Mouse (Mus musculus) gastrocnemius, adult 2 months (tissue): ENCODE measurements around the gene Calm1. TPM values are rescaled to one million over a fixed set of nuclear protein-coding genes. Genes with fewer than 3 reads are reported as not detected.
A peak's percentile ranks its signal among the peaks of the same experiment; 100 is the strongest.
"Not testable (repeated sequence)": the region's sequence is repeated elsewhere in the genome, so short reads cannot be mapped to it uniquely, and the experiment has no call there.

Experiments used
- DNase-seq: peaks from one replicate; pipeline ENCODE4 v3.0.0; 2022
- H3K27ac ChIP-seq: fragments of 200-600 bp; 2 replicates; pipeline ENCODE4 v1.8.1; 2022; ENCODE audit warnings: mild to moderate bottlenecking
- H3K4me3 ChIP-seq: fragments of 200-600 bp; 2 replicates; pipeline ENCODE4 v1.8.1; 2022; ENCODE audit warnings: mild to moderate bottlenecking, moderate library complexity
- CTCF ChIP-seq: fragments of 200-600 bp; IDR thresholded peaks from 2 replicates; pipeline ENCODE4 v1.8.1; 2022; ENCODE audit warnings: antibody characterized with exemption, mild to moderate bottlenecking, moderate library complexity
- intact Hi-C: fragments of 180-260 bp; cut with DNase I; formaldehyde crosslinking; loops from one replicate; pipeline ENCODE4 v1.15.1; 2025
- total RNA-seq, 2 experiments: library from RNA; stranded (reverse); gene quantifications; 2 replicates each; pipeline ENCODE4 v1.2.3; 2021

The Calm1 gene
- total RNA-seq, 2 experiments from 2014 or later, result 513 to 579 TPM

- intact Hi-C loops, result no loop called here
- no peak overlapping the region for H3K4me3 ChIP-seq
- H3K27ac ChIP-seq, result no peak overlapping the region
- DNase-seq, result no peak
- TF ChIP-seq CTCF, result no peak
These were observed 18.4 kb upstream of the Calm1 start for GRCm38 (mm10) chr12:100180802-100181201.

DNA sequence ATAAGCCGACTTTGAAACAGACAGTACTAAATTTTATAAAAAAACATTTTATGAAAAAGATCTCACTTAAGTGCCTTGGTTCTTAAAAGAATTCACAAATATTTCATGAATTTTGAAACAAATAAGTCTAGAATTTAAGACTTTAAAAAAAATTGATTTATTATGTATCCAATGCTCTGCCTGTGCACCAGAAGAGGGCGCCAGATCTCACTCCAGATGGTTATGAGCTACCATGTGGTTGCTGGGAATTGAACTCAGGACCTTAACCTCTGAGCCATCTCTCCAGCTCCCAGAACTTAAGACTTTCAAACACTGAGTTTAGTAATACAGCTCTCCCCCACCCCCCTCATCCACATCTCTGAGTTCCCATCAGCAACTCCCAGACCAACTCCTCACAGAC is 16.6 kb upstream of the Calm1 start:
- TF ChIP-seq CTCF, result peak; percentile 40; the same call in 1 of the 2 replicates
- no peak overlapping the region for H3K4me3 ChIP-seq
- no peak overlapping the region for H3K27ac ChIP-seq
- intact Hi-C loops, result no loop called here
- no peak for DNase-seq

DNA sequence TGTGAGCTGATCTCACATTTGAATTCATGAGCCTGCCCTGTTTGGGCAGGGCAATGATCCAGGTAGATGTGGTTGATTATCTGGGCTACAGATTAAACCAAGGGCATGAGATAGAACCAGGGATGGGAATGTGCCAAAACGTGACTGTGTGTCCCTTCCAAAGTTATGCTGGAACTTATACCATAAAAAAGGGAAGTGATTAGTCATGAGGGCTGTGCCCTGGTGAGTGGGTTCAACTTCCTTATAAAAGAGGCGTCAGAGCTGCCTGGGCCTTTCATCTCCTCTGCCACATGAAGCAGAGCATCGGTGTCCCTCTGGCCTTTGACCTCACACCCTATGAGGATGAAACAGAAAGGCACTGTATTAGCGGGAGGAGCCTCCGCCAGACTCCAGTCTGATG is 15.3 kb upstream of the Calm1 start:
- intact Hi-C loops, result no loop called here
- H3K4me3 ChIP-seq, result no peak overlapping the region
- no peak for TF ChIP-seq CTCF
- no peak overlapping the region for H3K27ac ChIP-seq
- DNase-seq, result no peak

GRCm38 (mm10) chr12:100184976-100185375 is 14.3 kb upstream of the Calm1 start:
- not testable (repeated sequence) for H3K27ac ChIP-seq, H3K4me3 ChIP-seq, DNase-seq
- TF ChIP-seq CTCF, result peak; percentile 48
- intact Hi-C loops, result loop anchor here (5.0 kb wide), 2 partner anchors 292 to 337 kb away; partner anchors contain the start of gene Ttc7b

GRCm38 (mm10) chr12:100185897-100186296 is 13.3 kb upstream of the Calm1 start:
- DNase-seq, result no peak
- H3K27ac ChIP-seq, result peak overlapping the region; percentile 96; the same call in 1 of the 2 replicates
- intact Hi-C loops, result loop anchor here (5.0 kb wide), 2 partner anchors 291 to 336 kb away; partner anchors contain the start of gene Ttc7b
- H3K4me3 ChIP-seq, result peak overlapping the region; percentile 84
- no peak for TF ChIP-seq CTCF

- TF ChIP-seq CTCF, result no peak
- DNase-seq, result no peak
- intact Hi-C loops, result loop anchor here (5.0 kb wide), 2 partner anchors 291 to 336 kb away; partner anchors contain the start of gene Ttc7b
- H3K4me3 ChIP-seq, result peak overlapping the region; percentile 84
- H3K27ac ChIP-seq, result peak overlapping the region; percentile 96
These were observed 12.9 kb upstream of the Calm1 start for GRCm38 (mm10) chr12:100186376-100186775.

- TF ChIP-seq CTCF, result no peak; the same call in 1 of the 2 replicates
- Histone ChIP-seq H3K4me3 (peak overlapping the region; percentile 84), H3K27ac (peak overlapping the region; percentile 96)
- peak; percentile 100 for DNase-seq
- intact Hi-C loops, result loop anchor here (1.0 to 5.0 kb wide), 4 partner anchors 12 to 335 kb away; partner anchors contain the start of genes Calm1, Nrde2 and Ttc7b
These were observed 12.1 kb upstream of the Calm1 start for GRCm38 (mm10) chr12:100187013-100187755.

- Histone ChIP-seq H3K4me3 (peak overlapping the region; percentile 84), H3K27ac (peak overlapping the region; percentile 96)
- TF ChIP-seq CTCF, result 0 out of 2 replicates have a peak, but pooled peaks have one; percentile 3
- intact Hi-C loops, result loop anchor here (1.0 to 5.0 kb wide), 4 partner anchors 11 to 334 kb away; partner anchors contain the start of genes Calm1, Nrde2 and Ttc7b
- peak; percentile 61 for DNase-seq
These were observed 11.3 kb upstream of the Calm1 start for GRCm38 (mm10) chr12:100187756-100188430.

DNA sequence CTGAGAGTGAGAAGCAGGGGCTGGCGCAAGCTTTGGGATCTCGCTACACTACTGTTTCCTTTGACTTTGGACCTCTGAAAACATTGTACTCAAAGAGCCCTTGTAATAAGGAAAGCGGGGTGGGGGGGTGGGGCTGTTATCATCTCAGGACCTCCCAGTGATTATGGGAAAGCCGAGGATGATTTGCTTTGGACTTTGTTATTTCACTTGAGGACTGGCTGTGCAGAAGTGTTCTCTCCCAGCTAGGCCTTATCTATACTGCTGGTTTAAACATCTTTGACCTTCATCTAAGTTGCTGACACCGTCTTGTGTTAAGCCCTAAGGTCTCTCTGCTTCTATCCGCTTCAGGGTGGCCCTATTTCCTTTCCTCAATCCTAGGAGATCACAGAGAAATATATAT is 8.4 kb upstream of the Calm1 start:
- intact Hi-C loops, result no loop called here
- no peak for DNase-seq
- Histone ChIP-seq H3K4me3 (no peak overlapping the region), H3K27ac (no peak overlapping the region)
- TF ChIP-seq CTCF, result no peak

- Histone ChIP-seq H3K4me3 (no peak overlapping the region), H3K27ac (no peak overlapping the region)
- TF ChIP-seq CTCF, result no peak
- no peak for DNase-seq
- intact Hi-C loops, result no loop called here
These were observed 5.1 kb upstream of the Calm1 start for GRCm38 (mm10) chr12:100194181-100194580.

DNA sequence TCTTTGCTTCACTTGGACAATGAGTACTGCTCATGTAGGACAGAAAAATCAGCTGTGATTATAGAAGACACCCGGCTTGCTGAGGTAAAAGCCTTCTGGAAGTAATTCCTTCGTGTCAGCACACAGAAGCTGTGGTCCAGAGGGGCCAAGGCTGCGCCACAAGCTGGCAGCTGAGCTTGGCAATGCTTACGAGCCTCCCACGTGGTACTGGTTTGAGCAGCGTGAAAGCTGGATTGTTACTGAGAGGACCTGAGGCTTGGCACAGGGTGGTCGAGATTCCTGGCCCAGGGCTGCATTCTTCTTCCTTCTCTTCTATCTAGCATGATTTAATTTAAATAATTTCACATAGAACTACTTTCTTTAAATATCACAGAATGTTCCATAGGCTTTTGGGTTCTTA is 2.4 kb upstream of the Calm1 start:
- intact Hi-C loops, result no loop called here
- no peak for TF ChIP-seq CTCF
- peak; percentile 82 for DNase-seq
- H3K27ac ChIP-seq, result peak overlapping the region; percentile 99
- no peak overlapping the region for H3K4me3 ChIP-seq

- H3K27ac ChIP-seq, result peak overlapping the region; percentile 99
- peak overlapping the region; percentile 95 for H3K4me3 ChIP-seq
- no peak for TF ChIP-seq CTCF
- intact Hi-C loops, result loop anchor here (1.0 to 5.0 kb wide), 6 partner anchors 13 to 322 kb away; partner anchors contain the start of gene Ttc7b
- peak; percentile 82 for DNase-seq
These were observed 833 bp downstream of the Calm1 start for GRCm38 (mm10) chr12:100199891-100200644.
